Mouse (Mus musculus) liver, adult 2 months (tissue): ENCODE results near the gene St3gal5.

Experiments
- CTCF ChIP-seq: fragments of 200-500 bp; IDR thresholded peaks from 2 replicates; pipeline ENCODE4 v1.5.1; 2011; ENCODE audit warnings: low read depth, low read length, control low read depth
- POLR2A ChIP-seq: fragments of 200-500 bp; IDR thresholded peaks from 2 replicates; pipeline ENCODE4 v1.6.1; 2011; ENCODE audit warnings: low read length, control low read depth; ENCODE audit not compliant: insufficient read depth; ENCODE audit errors: extremely low read depth

DNA sequence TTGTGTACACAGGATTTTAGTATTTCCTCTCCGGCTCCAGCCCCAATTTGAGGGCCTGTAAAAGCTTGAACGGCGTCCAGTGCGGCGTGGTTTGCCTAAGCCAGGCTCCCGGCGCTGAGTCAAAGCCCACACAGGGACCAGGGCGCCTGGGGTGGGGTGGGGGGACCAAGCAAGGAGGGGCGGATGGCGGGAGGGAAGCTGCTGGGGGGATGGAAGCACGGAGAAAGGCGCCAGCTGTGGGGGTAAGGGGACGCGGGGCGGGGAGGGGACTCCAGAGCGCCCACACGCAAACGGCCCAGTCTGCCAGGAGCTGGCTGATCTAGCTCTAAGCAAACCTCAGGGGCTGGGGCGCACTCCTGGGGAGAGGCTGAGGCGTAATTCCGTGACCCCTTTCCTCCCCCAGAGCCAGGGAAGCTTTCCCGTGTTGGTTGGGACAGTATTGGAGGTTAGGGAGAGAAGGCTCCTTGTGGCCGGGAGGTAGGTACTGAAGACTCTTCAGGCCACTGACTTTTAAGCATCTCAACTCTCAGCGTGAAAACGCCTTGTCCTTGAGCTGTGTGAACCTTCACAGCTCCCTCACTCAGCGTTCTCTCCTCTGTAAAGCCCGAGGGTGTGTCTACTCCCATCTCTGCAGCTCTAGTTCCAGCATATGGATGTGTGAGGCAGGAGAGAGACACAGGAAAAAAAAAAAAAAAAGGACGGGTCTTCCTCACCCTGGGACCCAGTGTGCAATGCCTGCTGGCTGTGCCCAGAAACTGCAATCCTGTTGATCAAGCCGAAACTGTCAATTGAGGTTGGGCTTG, 91.9 kb downstream of the St3gal5 start:
- no peak for TF ChIP-seq CTCF
- no peak for TF ChIP-seq POLR2A
